Mouse (Mus musculus): ENCODE measurements around the gene Taf1c.

- TF ChIP-seq GATA1 (IDR thresholded peaks at IDR 0.05; ENCODE audit: low read length) = no peak
- TF ChIP-seq TAL1 (IDR thresholded peaks at IDR 0.05; ENCODE audit: low read length) = no peak
Measured at GRCm38 (mm10) chr8:119644981-119645597, 40.1 kb upstream of the Taf1c start.

Data from erythroblast, embryonic 14.5 days (primary cell).